Mouse (Mus musculus) cortical plate, adult 2 months (tissue): Measurements from ENCODE around the gene Plekha6.

Experiments used
- CTCF ChIP-seq: fragments of 200-500 bp; IDR thresholded peaks from 2 replicates; pipeline ENCODE4 v1.5.1; 2011; ENCODE audit warnings: mild to moderate bottlenecking, control low read depth, low read length; ENCODE audit not compliant: insufficient read depth; ENCODE audit errors: extremely low read depth
- POLR2A ChIP-seq: fragments of 200-500 bp; IDR thresholded peaks from 2 replicates; pipeline ENCODE4 v1.6.1; 2011; ENCODE audit warnings: mild to moderate bottlenecking, low read length, control low read depth; ENCODE audit not compliant: insufficient read depth; ENCODE audit errors: extremely low read depth

DNA sequence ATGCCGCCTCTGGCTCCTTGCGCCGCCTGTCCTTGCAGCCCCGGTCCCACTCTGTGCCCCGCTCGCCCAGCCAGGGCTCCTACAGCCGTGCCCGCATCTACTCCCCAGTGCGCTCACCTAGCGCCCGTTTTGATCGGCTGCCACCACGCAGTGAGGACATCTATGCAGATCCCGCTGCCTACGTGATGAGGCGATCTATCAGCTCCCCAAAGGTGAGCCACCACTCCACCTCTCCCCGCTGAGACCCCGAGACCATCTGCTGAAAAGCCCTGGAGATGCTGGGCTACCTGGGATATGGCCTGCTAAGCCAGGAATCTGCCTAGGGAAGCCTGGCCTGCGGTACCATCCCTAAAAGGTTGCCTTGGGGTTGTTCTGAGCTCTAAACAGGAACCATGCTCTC lies 110.2 kb downstream of the Plekha6 start:
- TF ChIP-seq CTCF (no peak), POLR2A (no peak)
